Mouse (Mus musculus) brain, embryonic 14.5 days (tissue): ENCODE results near the gene Iqch. TPM values are rescaled to one million over a fixed set of nuclear protein-coding genes. Genes with fewer than 3 reads are reported as not detected.

Experiments used
- DNase-seq: peaks from one replicate; pipeline ENCODE4 v3.0.0-alpha.2; 2011; ENCODE audit warnings: low read depth
- CTCF ChIP-seq: fragments of 200-500 bp; IDR thresholded peaks from 2 replicates; pipeline ENCODE4 v1.5.1; 2012; ENCODE audit warnings: inconsistent platforms, mild to moderate bottlenecking, moderate library complexity, borderline replicate concordance; ENCODE audit not compliant: insufficient read depth, insufficient read length; ENCODE audit errors: extremely low read depth
- POLR2A ChIP-seq: fragments of 200-500 bp; IDR thresholded peaks from 2 replicates; pipeline ENCODE4 v1.6.1; 2012; ENCODE audit warnings: mild to moderate bottlenecking, inconsistent platforms, borderline replicate concordance; ENCODE audit not compliant: poor library complexity, insufficient read depth, insufficient read length, severe bottlenecking; ENCODE audit errors: extremely low read depth
- polyA plus RNA-seq: library from polyadenylated mRNA; depleted of rRNA; stranded (reverse); fragments of >200 nt; gene quantifications from 2 replicates; pipeline ENCODE4 v1.2.3, GENCODE M21; 2012

Gene Iqch
- polyA plus RNA-seq, 1 experiment = 0.11 TPM

DNA sequence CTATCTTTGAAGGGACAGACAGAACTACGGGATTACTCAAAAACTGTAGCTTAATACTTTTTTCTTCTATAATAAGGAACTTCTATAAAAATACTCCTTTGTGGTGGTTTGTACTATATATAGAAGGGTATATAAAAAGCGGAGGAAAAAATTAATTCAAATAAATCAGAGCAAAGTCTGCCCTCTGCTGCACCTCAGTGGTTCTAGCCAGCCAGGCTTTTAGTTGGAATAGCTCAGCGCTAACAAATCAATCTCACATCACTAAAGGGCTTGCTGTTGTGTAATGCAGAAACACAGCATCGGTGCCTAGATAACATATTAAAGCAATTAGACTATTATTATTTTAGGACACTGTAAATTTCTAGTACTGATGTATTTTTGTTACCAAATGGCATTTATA lies 91.3 kb downstream of the Iqch start:
- TF ChIP-seq POLR2A = no peak
- TF ChIP-seq CTCF = peak; percentile 32; the same call in 1 of the 2 replicates
- DNase-seq = peak; percentile 49

DNA sequence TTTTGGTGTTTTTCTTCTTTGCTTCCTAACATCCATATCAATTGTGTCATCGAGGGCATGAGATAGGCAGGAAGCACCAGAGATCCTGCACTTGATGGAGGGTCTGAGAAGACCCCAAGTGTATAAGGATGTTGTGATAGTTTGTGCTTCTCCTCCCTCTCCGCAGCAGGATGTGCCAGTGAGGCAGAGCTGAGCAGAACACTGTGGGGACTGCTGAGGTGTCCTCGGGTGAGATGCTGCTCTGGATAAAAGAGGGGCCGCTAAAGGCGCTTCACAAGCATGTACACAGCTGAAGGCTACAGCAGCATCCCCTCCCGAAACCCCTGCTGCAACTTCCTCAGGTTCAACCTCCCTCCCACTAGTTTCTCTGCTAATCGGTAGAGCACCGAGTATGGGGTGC lies 95.2 kb downstream of the Iqch start:
- no peak for TF ChIP-seq CTCF
- no peak for TF ChIP-seq POLR2A

DNA sequence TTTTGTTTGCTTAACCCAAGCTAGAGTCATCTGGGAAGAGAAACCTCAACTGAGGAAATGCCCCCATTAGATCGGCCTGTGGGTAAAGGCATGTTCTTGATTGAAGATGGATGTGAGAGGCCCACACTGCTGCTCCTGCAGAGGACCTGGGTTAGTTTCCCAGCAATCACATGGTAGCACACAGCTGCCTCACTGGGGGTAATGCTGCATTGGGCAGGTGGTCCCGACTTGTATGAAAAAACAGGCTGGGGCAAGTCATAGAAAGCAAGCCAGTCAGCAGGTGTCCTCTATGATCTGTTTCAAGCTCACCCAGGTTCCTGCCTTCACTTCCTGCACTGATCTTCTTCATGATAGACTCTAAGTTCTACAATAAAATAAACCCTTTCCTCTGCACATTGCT lies 98.4 kb downstream of the Iqch start:
- no peak for TF ChIP-seq CTCF
- no peak for TF ChIP-seq POLR2A
- no peak for DNase-seq

More for the DNA sequence above, 95.2 kb downstream of the Iqch start:
- no peak for DNase-seq

DNA sequence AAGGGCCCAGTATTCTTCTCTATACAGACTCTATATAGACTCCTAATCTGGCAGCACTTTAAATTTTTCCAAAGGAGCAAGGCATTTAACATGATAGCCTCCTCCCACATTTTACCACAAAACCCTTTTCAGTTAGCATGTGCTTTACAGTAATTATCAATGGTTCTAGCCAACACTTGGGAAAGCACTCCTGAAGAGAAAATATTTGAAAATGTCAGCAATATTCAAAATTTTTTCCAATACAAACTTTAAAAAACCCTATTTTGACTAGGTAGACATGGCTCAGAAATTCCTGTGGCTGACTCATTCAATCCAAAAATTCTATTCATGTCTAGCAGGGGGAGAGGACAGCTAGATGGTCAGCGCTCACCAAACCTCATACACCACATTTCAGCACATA lies 100.8 kb downstream of the Iqch start:
- DNase-seq = no peak
- TF ChIP-seq POLR2A = no peak

DNA sequence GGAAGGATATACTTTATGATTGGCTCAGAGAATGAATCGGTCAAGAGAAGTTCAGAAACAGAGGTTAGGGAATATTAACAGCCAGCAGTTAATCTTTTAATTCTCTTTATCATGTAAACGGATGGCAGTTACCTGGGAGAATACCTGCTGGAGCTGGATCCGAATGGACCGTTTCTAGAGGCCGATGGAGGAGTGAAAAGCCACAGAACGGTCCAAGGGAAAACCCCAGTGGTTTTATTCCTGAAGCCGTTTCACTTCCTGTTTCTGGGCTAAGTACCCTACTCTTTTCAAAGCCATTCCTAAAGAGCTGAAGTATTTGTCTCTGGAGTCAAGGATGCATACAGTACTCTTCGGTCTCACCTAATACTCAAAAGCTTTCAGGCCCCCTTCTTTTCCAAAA lies 102.4 kb downstream of the Iqch start:
- DNase-seq = no peak
- no peak for TF ChIP-seq POLR2A
- TF ChIP-seq CTCF = no peak

DNA sequence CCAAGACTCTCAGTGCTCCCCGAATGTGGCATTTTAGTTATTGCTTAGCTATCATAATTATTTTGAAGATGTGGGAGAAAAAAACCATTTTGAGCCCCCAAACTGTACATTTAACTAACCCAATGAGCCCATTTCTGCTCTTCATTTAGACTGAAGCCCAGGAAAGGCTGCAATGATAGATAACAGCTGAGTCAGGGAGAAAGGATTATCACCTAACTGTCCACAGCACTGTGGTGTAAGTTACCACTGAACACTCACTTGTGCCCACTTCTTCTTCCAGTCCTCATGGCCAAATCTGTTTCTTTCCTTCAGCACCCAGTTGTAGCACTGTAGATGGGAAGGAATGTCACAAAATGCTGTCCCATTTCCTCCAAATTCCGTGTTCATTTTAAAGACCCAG lies 106.5 kb downstream of the Iqch start:
- no peak for DNase-seq
- TF ChIP-seq CTCF (no peak), POLR2A (no peak)

DNA sequence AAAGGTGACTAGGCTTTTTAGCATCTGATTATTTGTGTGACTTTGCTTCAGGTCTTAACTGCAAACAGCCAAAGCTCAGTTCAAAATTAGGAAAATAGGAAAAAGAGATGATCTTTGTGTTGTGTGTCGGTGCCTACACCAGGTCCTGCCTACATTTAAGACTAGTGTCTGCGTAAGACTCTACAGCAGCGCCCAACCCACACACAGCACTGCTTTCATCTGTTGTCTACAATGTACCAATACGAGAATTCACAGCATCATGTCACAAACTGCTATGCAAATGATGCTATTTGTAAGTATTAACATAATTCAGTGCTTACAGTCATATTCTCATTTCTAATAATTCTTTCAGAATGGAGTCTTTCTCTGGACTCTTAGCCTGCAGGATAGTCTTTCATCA lies 108.5 kb downstream of the Iqch start:
- TF ChIP-seq CTCF (no peak), POLR2A (no peak)
- no peak for DNase-seq

DNA sequence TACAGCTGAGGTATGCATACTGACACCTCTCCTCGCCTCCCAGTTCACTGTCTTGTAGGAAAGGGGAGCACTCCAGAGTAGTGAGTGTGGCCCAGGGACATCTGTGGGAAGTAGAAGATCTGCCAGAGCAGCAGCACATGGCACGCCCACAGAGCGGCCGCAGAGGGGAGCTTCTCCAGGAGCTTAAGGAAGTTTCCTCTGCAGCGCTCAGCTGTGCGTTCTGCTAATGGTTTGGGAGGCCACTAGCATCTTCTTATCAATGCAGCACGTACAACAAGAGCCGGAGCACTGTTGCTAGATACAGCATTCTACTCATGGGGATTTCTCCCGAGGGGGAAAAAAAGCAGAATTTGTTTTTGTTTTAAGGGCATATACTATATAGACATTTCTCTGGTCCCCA lies 110.0 kb downstream of the Iqch start:
- TF ChIP-seq POLR2A = no peak
- TF ChIP-seq CTCF = no peak
- peak; percentile 40 for DNase-seq

DNA sequence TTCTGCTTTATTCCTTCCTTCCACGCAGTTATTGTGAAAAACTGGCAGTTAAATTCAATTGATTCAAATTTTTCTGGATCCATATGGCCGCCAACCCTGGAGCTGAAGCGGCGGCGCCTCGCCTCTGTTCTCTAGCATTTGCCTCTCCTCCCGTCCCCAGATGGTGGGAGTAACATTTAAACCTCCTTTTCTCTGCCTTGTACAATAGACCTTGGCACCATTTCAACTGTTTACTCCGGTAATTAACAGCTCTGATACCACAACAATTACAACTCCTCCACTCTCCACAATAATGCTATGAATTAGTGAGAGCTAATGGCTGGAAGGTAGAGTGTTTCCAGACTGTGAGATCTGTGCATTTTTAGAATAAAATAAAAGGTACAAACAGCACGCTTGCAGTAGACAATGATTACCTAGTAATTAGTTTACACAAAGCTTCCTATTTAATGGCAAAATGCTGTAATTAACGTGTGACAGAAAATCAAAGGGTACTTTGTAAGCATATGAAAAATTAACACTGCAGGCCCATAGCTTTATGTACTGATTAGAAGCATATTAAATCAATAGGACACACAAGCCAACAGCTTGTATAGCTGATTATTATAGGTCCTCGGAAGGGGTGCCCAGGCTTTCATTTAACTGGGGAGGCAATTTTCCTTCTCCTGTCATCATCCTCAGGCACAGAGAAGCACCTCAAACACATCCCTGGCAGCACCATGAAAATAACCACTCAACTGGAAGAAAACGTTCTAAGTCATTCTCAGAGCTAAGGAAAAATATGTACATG lies 111.6 kb downstream of the Iqch start:
- TF ChIP-seq POLR2A = no peak
- no peak for TF ChIP-seq CTCF
- DNase-seq = peak; percentile 96

DNA sequence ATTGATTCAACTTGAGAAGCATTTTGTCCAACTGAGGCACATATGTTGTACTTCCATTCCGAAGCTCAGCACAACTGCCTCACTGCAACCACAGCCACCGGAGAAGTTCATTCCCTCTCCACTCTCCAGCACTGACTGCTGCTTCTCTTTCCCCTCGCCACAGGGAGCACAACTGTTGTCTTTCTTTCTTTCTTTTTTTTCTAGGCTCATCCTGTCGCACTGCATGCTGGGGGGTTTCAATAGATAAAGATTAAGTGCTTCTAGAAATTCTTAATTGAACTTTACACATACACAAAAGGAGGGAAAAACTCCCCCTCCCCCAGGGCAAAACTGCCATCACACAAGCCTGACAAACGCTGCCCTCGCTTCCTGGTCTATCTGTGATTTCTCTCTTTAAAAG lies 113.1 kb downstream of the Iqch start:
- TF ChIP-seq CTCF = no peak
- no peak for TF ChIP-seq POLR2A
- peak; percentile 26 for DNase-seq

DNA sequence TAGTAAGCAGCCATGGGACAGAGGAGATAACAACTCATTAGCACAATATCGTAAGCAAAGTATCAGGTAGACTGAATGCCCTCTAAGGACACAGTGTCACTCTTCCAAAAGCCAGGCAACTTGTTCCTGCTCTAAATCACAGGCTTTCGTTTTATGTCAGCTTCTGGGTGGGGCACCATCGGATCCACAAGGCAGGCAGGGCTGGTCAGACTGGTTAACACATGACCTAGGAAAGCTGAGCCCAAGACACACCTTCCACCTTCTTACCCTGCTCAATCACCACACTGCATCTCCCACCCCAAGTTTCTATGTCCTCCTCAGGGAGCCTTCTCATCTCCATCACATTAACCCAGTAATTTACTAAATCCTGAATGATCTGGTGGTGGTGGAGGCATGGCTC lies 136.7 kb downstream of the Iqch start:
- TF ChIP-seq POLR2A (no peak), CTCF (no peak)

DNA sequence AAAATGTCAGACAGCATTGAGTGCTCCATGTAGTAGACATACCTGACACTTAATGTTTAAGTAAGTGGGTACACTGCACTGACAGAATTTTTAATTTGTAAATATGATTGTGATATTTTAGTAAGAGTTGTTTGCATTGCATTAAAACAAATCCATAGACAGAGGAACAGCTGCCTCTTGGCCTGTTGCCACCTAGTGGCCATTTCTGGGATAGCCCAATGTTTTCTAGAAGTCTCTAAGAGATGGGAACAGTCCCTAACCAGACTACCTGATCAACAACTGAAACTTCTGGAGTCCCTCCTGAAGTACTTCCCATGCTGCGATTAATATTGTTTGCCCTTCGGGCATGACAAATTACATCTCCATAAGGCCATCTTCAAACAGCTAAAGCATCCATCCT lies 140.0 kb downstream of the Iqch start:
- TF ChIP-seq CTCF (peak; percentile 78; the same call in 1 of the 2 replicates), POLR2A (no peak)
- DNase-seq = peak; percentile 85

More for the DNA sequence above, 136.7 kb downstream of the Iqch start:
- DNase-seq = no peak

DNA sequence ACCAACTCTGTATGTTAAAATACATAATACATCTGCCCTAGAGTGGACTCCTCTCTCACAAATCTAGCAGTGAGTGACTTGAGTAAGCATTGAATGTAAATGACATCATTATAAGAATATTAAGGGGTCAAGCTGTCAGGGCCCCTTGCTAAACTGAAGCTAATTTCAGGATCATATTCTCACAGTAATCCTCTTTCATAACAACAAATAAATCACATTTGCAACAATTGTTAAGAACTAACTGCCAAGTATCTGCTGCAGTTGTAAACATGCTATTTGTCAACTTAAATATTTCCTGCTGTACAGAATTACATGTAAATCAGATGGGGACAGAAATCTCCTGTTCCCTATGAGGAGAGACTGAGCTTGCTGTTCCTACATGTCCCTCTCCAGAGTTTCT lies 145.9 kb downstream of the Iqch start:
- no peak for DNase-seq
- no peak for TF ChIP-seq POLR2A
- no peak for TF ChIP-seq CTCF
